Mouse (Mus musculus) E14TG2a.4 (cell line): Measurements from ENCODE around the gene Ptges3.
A peak's percentile ranks its signal among the peaks of the same experiment; 100 is the strongest.

Experiments used
- H3K27me3 ChIP-seq: 2 replicates; pipeline ENCODE4 v1.6.1; 2014; ENCODE audit warnings: low read length, control low read depth; ENCODE audit not compliant: insufficient read depth
- H3K36me3 ChIP-seq: 2 replicates; pipeline ENCODE4 v1.6.1; 2014; ENCODE audit warnings: low read length, control low read depth; ENCODE audit not compliant: insufficient read depth
- H3K4me1 ChIP-seq: replicated peaks from 2 replicates; pipeline ENCODE4 v1.6.1; 2014; ENCODE audit warnings: low read depth, low read length, control low read depth
- H3K4me3 ChIP-seq: replicated peaks from 2 replicates; pipeline ENCODE4 v1.5.1; 2014; ENCODE audit warnings: mild to moderate bottlenecking, low read length
- H3K9me3 ChIP-seq: 2 replicates; pipeline ENCODE4 v1.6.1; 2014; ENCODE audit warnings: low read length, control low read depth
- CTCF ChIP-seq: conservative IDR thresholded peaks from 2 replicates; pipeline ENCODE4 v1.5.1; 2014; ENCODE audit warnings: low read length
- NANOG ChIP-seq: IDR thresholded peaks from 2 replicates; pipeline ENCODE4 v1.6.1; 2014; ENCODE audit warnings: borderline replicate concordance, low read length, mixed read lengths
- POU5F1 ChIP-seq: IDR thresholded peaks from 2 replicates; pipeline ENCODE4 v1.6.1; 2014; ENCODE audit warnings: low read length, borderline replicate concordance

Ptges3 gene

DNA sequence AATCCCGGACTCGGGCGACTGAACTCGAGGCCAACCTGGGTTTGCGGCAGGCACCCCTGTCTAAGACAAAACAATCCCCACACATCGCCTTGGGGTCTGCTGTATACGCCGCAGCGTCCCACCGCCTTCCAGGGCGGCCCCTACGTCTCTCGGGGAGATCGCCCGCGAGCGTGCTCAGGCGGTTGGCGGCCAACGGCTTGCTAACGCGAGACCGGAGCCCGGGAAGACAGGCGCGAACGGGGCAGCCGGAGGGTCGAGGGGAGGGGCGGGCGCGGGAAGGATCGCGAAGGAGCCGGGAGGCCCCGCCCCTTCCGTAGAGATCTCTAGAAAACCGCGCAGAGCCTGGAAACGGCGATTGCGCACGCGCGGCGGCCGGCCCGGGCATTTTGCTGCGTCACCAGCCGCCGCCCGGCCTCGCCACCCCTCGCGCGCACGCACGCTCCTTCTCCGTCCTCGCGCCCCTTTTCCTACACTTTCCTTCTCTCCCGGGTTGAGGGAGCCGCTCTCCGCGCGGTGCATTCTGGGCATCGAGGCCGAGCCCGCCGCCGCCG, at the start of gene Ptges3:
Ptges3 (plus strand) TSS at position 354 of the 551 bp plus-strand sequence.
- TF ChIP-seq NANOG (no peak), POU5F1 (no peak), CTCF (no peak)
- peaks cover 32% of the 10 kb centered on the region for H3K36me3 ChIP-seq
- H3K9me3 ChIP-seq = no peaks in the 10 kb centered on the region
- H3K4me3 ChIP-seq = peak within 1 kb of the TSS; percentile 98
- peaks cover 3% of the 10 kb centered on the region; the same call in 1 of the 2 replicates for H3K27me3 ChIP-seq
- H3K4me1 ChIP-seq = peaks cover 46% of the 10 kb centered on the region

DNA sequence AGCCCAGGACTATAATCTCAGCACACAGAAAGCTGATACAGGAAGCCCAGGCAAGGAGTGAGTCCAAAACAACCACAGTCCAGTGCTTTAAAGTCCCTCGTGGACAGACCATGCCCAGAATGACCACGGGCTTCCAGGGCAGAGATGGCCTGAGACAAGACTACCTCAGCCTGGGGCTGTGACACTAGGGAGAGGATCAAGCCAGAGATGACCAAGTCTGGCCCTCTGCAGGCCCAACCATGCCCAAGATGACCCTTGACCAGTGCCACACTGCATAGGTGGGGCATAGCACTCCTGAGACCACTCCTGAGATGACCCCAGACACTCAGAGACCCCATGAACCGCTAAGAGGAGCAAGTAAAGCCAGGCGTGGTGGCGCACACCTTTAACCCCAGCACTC, 49.0 kb upstream of the Ptges3 start:
- TF ChIP-seq NANOG = no peak
- Histone ChIP-seq H3K4me1 (no peaks in the 10 kb centered on the region), H3K27me3 (no peaks in the 10 kb centered on the region), H3K4me3 (no peak overlapping the region), H3K9me3 (no peaks in the 10 kb centered on the region), H3K36me3 (no peaks in the 10 kb centered on the region)

DNA sequence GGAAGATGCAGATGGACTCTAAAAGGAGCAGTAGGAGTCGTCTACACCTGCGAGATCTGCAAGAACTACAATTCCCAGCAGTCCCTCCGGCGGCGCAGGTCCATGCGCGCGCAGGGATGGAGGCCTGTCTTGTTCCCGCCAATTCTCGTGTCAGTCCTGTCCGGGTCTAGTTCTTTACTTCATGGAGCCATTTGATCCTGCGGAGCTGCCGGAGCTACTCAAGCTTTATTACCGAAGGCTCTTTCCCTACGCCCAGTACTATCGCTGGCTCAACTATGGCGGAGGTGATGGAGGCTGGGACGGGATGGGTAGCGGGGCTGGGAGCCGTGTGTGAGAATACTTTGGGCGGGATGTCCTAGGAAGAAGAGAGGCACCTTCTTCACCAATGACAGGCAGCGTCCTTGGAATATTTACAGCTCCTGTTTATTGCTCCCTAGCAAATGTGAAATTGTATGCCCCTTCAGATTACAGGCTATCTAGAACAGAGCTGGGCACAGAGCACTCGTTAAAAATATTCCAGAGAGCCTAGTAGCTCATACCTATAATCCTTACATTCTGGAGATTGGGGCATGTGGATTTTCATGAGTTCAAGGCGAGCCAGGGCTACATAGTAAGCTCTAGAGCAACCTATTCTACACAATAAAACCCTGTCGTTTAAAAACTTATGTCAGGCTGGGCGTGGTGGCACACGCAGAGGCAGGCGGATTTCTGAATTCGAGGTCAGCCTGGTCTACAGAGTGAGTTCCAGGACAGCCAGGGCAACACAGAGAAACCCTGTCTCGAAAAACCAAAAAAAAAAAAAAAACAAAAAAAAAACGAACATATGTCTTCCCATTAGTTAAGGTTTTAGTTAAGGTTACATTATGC, 43.5 kb upstream of the Ptges3 start, which contains the start of gene Prim1:
Prim1 (plus strand) TSS at position 101 of the 867 bp plus-strand sequence.
- Histone ChIP-seq H3K36me3 (peaks cover 29% of the 10 kb centered on the region), H3K9me3 (no peaks in the 10 kb centered on the region), H3K4me1 (peaks cover 19% of the 10 kb centered on the region), H3K27me3 (no peaks in the 10 kb centered on the region), H3K4me3 (peak within 1 kb of the TSS; percentile 92)
- TF ChIP-seq NANOG (no peak), CTCF (no peak), POU5F1 (no peak)

DNA sequence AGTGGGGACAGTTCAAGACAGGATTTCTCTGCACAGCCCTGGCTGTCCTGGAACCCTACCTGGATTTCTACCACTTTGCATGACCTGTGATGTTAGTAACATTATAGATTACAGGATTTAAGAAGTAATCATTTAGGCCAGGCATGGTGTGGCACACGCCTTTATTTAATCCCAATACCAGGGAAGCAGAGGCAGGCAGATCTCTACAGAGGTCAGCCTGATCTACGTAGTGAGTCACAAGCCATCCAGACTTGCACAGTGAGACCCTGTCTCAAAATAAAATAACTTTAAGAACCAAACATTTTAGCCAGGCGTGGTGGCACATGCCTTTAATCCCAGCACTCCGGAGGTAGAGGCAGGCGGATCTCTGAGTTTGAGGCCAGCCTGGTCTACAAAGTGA, 36.6 kb upstream of the Ptges3 start:
- Histone ChIP-seq H3K4me1 (peaks cover 5% of the 10 kb centered on the region), H3K4me3 (no peak overlapping the region), H3K27me3 (no peaks in the 10 kb centered on the region), H3K9me3 (peaks cover 26% of the 10 kb centered on the region), H3K36me3 (peaks cover 91% of the 10 kb centered on the region)
- TF ChIP-seq POU5F1 = no peak
- TF ChIP-seq NANOG = no peak

DNA sequence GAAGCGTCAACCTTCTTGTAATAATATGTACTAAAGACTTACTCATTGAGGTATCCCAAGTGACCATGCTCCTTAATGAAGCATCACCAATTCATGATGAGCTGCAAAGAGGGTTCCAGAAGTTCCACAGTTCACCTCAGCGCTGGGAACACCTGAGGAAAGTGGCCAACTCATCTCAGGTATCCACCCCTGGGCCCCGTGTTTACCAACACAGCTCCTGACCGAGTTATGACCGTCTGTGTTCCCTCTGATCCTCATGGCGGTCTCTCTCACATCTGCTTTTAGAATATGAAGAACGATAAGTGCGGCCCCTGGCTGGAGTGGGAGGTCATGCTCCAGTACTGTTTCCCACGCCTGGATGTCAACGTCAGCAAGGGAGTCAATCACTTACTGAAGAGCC, 35.3 kb upstream of the Ptges3 start:
- no peak overlapping the region for H3K4me3 ChIP-seq
- no peaks in the 10 kb centered on the region for H3K27me3 ChIP-seq
- TF ChIP-seq CTCF (no peak), NANOG (no peak), POU5F1 (no peak)
- H3K4me1 ChIP-seq = peaks cover 5% of the 10 kb centered on the region
- peaks cover 97% of the 10 kb centered on the region for H3K36me3 ChIP-seq
- H3K9me3 ChIP-seq = peaks cover 26% of the 10 kb centered on the region

DNA sequence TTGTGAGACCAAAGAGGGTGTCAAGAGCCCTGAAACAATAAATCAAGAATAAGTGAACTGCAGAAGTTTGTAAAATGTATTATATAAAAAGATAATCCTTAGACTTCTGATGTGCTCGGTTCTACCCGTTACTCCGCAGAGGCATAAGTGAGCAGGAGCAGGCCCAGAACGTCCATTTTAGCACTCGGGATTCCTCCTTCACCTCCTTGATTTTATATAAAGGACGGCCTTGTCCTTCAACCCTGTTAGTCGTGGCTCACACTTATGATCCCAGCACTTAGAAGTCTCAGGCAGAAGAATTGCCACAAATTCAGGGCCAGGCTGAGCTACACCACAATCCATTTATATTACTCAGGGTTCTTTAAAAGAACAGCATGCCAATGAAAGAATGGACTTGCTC, 28.8 kb upstream of the Ptges3 start:
- peaks cover 10% of the 10 kb centered on the region for H3K9me3 ChIP-seq
- H3K4me1 ChIP-seq = peaks cover 11% of the 10 kb centered on the region
- peaks cover 68% of the 10 kb centered on the region for H3K36me3 ChIP-seq
- TF ChIP-seq CTCF (no peak), POU5F1 (no peak), NANOG (no peak)
- H3K4me3 ChIP-seq = no peak overlapping the region
- 0 out of 2 replicates have a peak, but pooled peaks cover 3% of the 10 kb centered on the region for H3K27me3 ChIP-seq

DNA sequence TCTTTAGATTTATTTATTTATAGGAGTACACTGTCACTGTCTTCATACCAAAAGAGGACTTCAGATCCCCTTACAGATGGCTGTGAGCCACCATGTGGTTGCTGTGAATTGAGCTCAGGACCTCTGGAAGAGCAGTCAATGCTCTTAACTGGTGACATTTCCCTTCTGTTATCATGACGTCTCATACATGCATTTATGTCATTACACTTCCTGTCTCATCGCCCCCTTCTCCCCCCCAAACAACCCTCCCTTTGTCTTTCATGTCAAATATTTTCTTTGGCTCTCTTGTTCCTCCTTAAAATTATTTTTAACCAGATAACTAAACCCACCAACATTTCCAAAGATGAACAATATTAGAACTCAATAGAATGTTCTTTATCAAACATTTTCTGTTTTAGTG, 27.9 kb upstream of the Ptges3 start:
- H3K9me3 ChIP-seq = peaks cover 2% of the 10 kb centered on the region; the same call in 1 of the 2 replicates
- 0 out of 2 replicates have a peak, but pooled peaks cover 3% of the 10 kb centered on the region for H3K27me3 ChIP-seq
- H3K4me3 ChIP-seq = no peak overlapping the region
- peaks cover 11% of the 10 kb centered on the region for H3K4me1 ChIP-seq
- H3K36me3 ChIP-seq = peaks cover 60% of the 10 kb centered on the region
- TF ChIP-seq POU5F1 (no peak), CTCF (no peak), NANOG (no peak)

DNA sequence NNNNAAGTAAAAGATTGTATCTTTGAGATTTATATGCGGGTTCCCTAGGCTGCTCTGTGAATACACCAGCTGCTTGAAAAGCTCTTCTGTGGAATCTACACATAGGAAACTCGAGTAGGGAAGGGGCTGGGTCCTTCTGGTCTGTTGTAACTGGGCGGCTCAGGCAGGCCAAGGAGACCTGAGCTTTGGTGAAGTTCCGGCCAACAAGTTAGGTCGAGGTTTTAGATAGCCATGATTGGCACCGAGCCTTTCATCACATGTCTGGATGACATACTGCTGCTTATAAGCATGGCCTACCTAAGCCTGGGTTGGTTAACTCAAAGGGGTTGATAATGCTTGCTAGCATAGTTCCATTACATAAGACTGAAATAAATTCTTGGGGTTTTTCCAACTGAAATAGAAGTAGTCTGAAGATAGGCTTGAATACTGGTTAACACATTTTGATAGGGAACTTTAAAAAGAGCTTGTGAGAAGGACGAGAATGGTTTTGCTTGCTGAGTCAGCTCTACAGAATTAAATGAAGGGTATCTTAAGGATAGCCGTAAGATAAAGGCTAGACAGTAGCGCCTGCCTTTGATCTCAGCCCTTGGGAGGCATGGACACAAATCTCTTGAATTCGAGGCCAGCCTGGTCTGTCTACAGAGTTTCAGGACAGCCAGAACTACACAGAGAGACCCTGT, 21.9 kb upstream of the Ptges3 start:
- Histone ChIP-seq H3K36me3 (peaks cover 56% of the 10 kb centered on the region), H3K4me3 (peak overlapping the region; percentile 99), H3K9me3 (no peaks in the 10 kb centered on the region), H3K27me3 (0 out of 2 replicates have a peak, but pooled peaks cover 3% of the 10 kb centered on the region), H3K4me1 (peaks cover 60% of the 10 kb centered on the region)
- TF ChIP-seq CTCF = no peak
- TF ChIP-seq NANOG = no peak
- TF ChIP-seq POU5F1 = no peak
